Mouse (Mus musculus) heart, postnatal 25 days (tissue): ENCODE data around the gene Cdh4. TPM values are rescaled to one million over a fixed set of nuclear protein-coding genes. Genes with fewer than 3 reads are reported as not detected.

Experiments
- DNase-seq: peaks from one replicate; pipeline ENCODE4 v3.0.0; 2022; ENCODE audit warnings: low spot score
- intact Hi-C: fragments of 180-260 bp; cut with DNase I; formaldehyde crosslinking; loops from one replicate; pipeline ENCODE4 v1.15.1; 2025
- total RNA-seq, 2 experiments: library from RNA; stranded (reverse); gene quantifications; 2 replicates each; pipeline ENCODE4 v1.2.3; 2021

Cdh4 gene
- total RNA-seq, 2 experiments from 2014 or later, result 0.44 to 0.61 TPM

GRCm38 (mm10) chr2:179536762-179537161, 94.5 kb downstream of the Cdh4 start:
- no peak for DNase-seq
- intact Hi-C loops, result no loop called here

- intact Hi-C loops, result no loop called here
- DNase-seq, result no peak
Observed at GRCm38 (mm10) chr2:179537390-179537789, 95.2 kb downstream of the Cdh4 start.

- no peak for DNase-seq
- intact Hi-C loops, result no loop called here
Observed at GRCm38 (mm10) chr2:179537800-179538450, 95.7 kb downstream of the Cdh4 start.

- intact Hi-C loops, result no loop called here
- DNase-seq, result no peak
Observed at GRCm38 (mm10) chr2:179538535-179538934, 96.3 kb downstream of the Cdh4 start.

- intact Hi-C loops, result no loop called here
- no peak for DNase-seq
Observed at GRCm38 (mm10) chr2:179539532-179540245, 97.5 kb downstream of the Cdh4 start.

GRCm38 (mm10) chr2:179541096-179541495, 98.9 kb downstream of the Cdh4 start:
- DNase-seq, result no peak
- intact Hi-C loops, result no loop called here

GRCm38 (mm10) chr2:179547627-179548026, 105.4 kb downstream of the Cdh4 start:
- intact Hi-C loops, result no loop called here
- no peak for DNase-seq

- intact Hi-C loops, result no loop called here
- no peak for DNase-seq
Observed at GRCm38 (mm10) chr2:179555928-179556327, 113.7 kb downstream of the Cdh4 start.

- DNase-seq, result no peak
- intact Hi-C loops, result no loop called here
Observed at GRCm38 (mm10) chr2:179562350-179562749, 120.1 kb downstream of the Cdh4 start.

- intact Hi-C loops, result no loop called here
Observed at GRCm38 (mm10) chr2:179565611-179566010, 123.4 kb downstream of the Cdh4 start.

GRCm38 (mm10) chr2:179567886-179568285, 125.7 kb downstream of the Cdh4 start:
- intact Hi-C loops, result no loop called here
- DNase-seq, result no peak

More at GRCm38 (mm10) chr2:179565611-179566010, 123.4 kb downstream of the Cdh4 start:
- DNase-seq, result no peak

GRCm38 (mm10) chr2:179569171-179569570, 126.9 kb downstream of the Cdh4 start:
- intact Hi-C loops, result no loop called here
- no peak for DNase-seq

- intact Hi-C loops, result loop anchor here (10.0 kb wide), 1 partner anchor 304 kb away; no protein-coding TSS in a partner anchor
- DNase-seq, result no peak
Observed at GRCm38 (mm10) chr2:179571175-179571769, 129.0 kb downstream of the Cdh4 start.

- intact Hi-C loops, result loop anchor here (10.0 kb wide), 1 partner anchor 301 kb away; no protein-coding TSS in a partner anchor
- DNase-seq, result no peak
Observed at GRCm38 (mm10) chr2:179573331-179573730, 131.1 kb downstream of the Cdh4 start.

- intact Hi-C loops, result loop anchor here (10.0 kb wide), 1 partner anchor 301 kb away; no protein-coding TSS in a partner anchor
- DNase-seq, result no peak
Observed at GRCm38 (mm10) chr2:179573786-179574185, 131.6 kb downstream of the Cdh4 start.

GRCm38 (mm10) chr2:179575585-179575984, 133.4 kb downstream of the Cdh4 start:
- intact Hi-C loops, result loop anchor here (10.0 kb wide), 1 partner anchor 299 kb away; no protein-coding TSS in a partner anchor
- no peak for DNase-seq

- intact Hi-C loops, result loop anchor here (10.0 kb wide), 1 partner anchor 299 kb away; no protein-coding TSS in a partner anchor
Observed at GRCm38 (mm10) chr2:179576221-179576620, 134.0 kb downstream of the Cdh4 start.

GRCm38 (mm10) chr2:179578329-179578728, 136.1 kb downstream of the Cdh4 start:
- intact Hi-C loops, result loop anchor here (10.0 kb wide), 1 partner anchor 296 kb away; no protein-coding TSS in a partner anchor
- DNase-seq, result no peak

More at GRCm38 (mm10) chr2:179576221-179576620, 134.0 kb downstream of the Cdh4 start:
- DNase-seq, result no peak

- intact Hi-C loops, result loop anchor here (10.0 kb wide), 1 partner anchor 296 kb away; no protein-coding TSS in a partner anchor
Observed at GRCm38 (mm10) chr2:179578842-179579241, 136.6 kb downstream of the Cdh4 start.

GRCm38 (mm10) chr2:179580415-179580814, 138.2 kb downstream of the Cdh4 start:
- intact Hi-C loops, result no loop called here
- no peak for DNase-seq

More at GRCm38 (mm10) chr2:179578842-179579241, 136.6 kb downstream of the Cdh4 start:
- DNase-seq, result no peak
